Mouse (Mus musculus) MEL (cell line): Measurements from ENCODE around the gene Cpb1. TPM values are rescaled to one million over a fixed set of nuclear protein-coding genes. Genes with fewer than 3 reads are reported as not detected.

Source experiments
- DNase-seq: peaks from one replicate; pipeline ENCODE4 v3.0.0; 2011; ENCODE audit warnings: low read depth, low spot score
- H3K27ac ChIP-seq: 2 replicates; pipeline ENCODE4 v1.5.1; 2012; ENCODE audit warnings: low read depth, mild to moderate bottlenecking, control low read depth, low read length, moderate library complexity; ENCODE audit not compliant: control insufficient read depth
- H3K27me3 ChIP-seq, 2 experiments: fragments of 150-350 bp in 1 of 2; sonication (generic) in 1 of 2; 2 replicates each; pipeline ENCODE4 v1.6.1; 2012; ENCODE audit warnings: low read length in 2 of 2, mild to moderate bottlenecking in 2 of 2, improper control_type of control experiment in 1 of 2, moderate library complexity in 1 of 2; ENCODE audit not compliant: insufficient read depth in 2 of 2, control insufficient read depth in 1 of 2
- H3K36me3 ChIP-seq, 2 experiments: 2 replicates each; pipeline ENCODE4 v1.6.1; 2012 to 2014; ENCODE audit warnings: low read length in 2 of 2, improper control_type of control experiment in 1 of 2, inconsistent platforms in 1 of 2, mild to moderate bottlenecking in 1 of 2; ENCODE audit not compliant: insufficient read depth in 2 of 2, control insufficient read depth in 1 of 2
- H3K4me1 ChIP-seq, 2 experiments: fragments of 150-350 bp in 1 of 2; sonication (generic) in 1 of 2; 2 replicates each; pipeline ENCODE4 v1.6.1; 2012; ENCODE audit warnings: low read length in 2 of 2, improper control_type of control experiment in 1 of 2, mild to moderate bottlenecking in 1 of 2; ENCODE audit not compliant: insufficient read depth in 2 of 2, control insufficient read depth in 1 of 2
- H3K4me3 ChIP-seq, 2 experiments: fragments of 150-350 bp in 1 of 2; sonication (generic) in 1 of 2; 2 replicates each; pipeline ENCODE4 v1.5.1; 2012; ENCODE audit warnings: low read depth in 2 of 2, low read length in 2 of 2, mild to moderate bottlenecking in 2 of 2, moderate library complexity in 2 of 2, control low read depth in 1 of 2, improper control_type of control experiment in 1 of 2; ENCODE audit not compliant: control insufficient read depth in 1 of 2, insufficient read depth in 1 of 2
- H3K79me2 ChIP-seq: 2 replicates; pipeline ENCODE4 v1.6.1; 2012; ENCODE audit warnings: mild to moderate bottlenecking, low read length, moderate library complexity; ENCODE audit not compliant: control insufficient read depth, poor library complexity, insufficient read depth
- H3K9ac ChIP-seq: 2 replicates; pipeline ENCODE4 v1.6.1; 2012; ENCODE audit warnings: low read depth, mild to moderate bottlenecking, control low read depth, low read length, moderate library complexity; ENCODE audit not compliant: control insufficient read depth, poor library complexity, severe bottlenecking
- H3K9me3 ChIP-seq: fragments of 150-350 bp; sonication (generic); replicated peaks from 2 replicates; pipeline ENCODE4 v1.6.1; 2012; ENCODE audit warnings: mild to moderate bottlenecking, low read length, improper control_type of control experiment, moderate library complexity; ENCODE audit not compliant: insufficient read depth
- CHD1 ChIP-seq: IDR thresholded peaks from 2 replicates; pipeline ENCODE4 v1.6.1; 2012; ENCODE audit warnings: low read depth, mild to moderate bottlenecking, inconsistent platforms, low read length, improper control_type of control experiment
- CTCF ChIP-seq, 3 experiments: IDR thresholded peaks in 2 of 3; conservative IDR thresholded peaks in 1 of 3; 2 replicates each; pipeline ENCODE4 v1.5.1; 2011 to 2012; ENCODE audit warnings: low read length in 3 of 3, low read depth in 2 of 3, mild to moderate bottlenecking in 2 of 3, improper control_type of control experiment in 1 of 3, inconsistent platforms in 1 of 3, mixed read lengths in 1 of 3, moderate library complexity in 1 of 3; ENCODE audit not compliant: control insufficient read depth in 1 of 3, insufficient read depth in 1 of 3, poor library complexity in 1 of 3, severe bottlenecking in 1 of 3
- EP300 ChIP-seq, 2 experiments: IDR thresholded peaks; 2 replicates each; pipeline ENCODE4 v1.6.1; 2011; ENCODE audit warnings: improper control_type of control experiment in 2 of 2, low read length in 2 of 2, low read depth in 1 of 2, mild to moderate bottlenecking in 1 of 2
- HCFC1 ChIP-seq: IDR thresholded peaks from 2 replicates; pipeline ENCODE4 v1.6.1; 2012; ENCODE audit warnings: low read depth, mild to moderate bottlenecking, inconsistent platforms, low read length, improper control_type of control experiment, moderate library complexity
- JUND ChIP-seq: IDR thresholded peaks from 2 replicates; pipeline ENCODE4 v1.6.1; 2011; ENCODE audit warnings: low read depth, mild to moderate bottlenecking, improper control_type of control experiment, low read length
- MAX ChIP-seq: IDR thresholded peaks from 2 replicates; pipeline ENCODE4 v1.6.1; 2011; ENCODE audit warnings: low read length, improper control_type of control experiment
- MAZ ChIP-seq: IDR thresholded peaks from 2 replicates; pipeline ENCODE4 v1.6.1; 2012; ENCODE audit warnings: low read depth, mild to moderate bottlenecking, inconsistent platforms, low read length, improper control_type of control experiment
- MXI1 ChIP-seq: IDR thresholded peaks from 2 replicates; pipeline ENCODE4 v1.6.1; 2011; ENCODE audit warnings: mild to moderate bottlenecking, low read depth, low read length, improper control_type of control experiment
- MYB ChIP-seq: IDR thresholded peaks from 2 replicates; pipeline ENCODE4 v1.6.1; 2011; ENCODE audit warnings: mild to moderate bottlenecking, low read depth, low read length, improper control_type of control experiment
- MYC ChIP-seq: IDR thresholded peaks from 2 replicates; pipeline ENCODE4 v1.6.1; 2011; ENCODE audit warnings: low read depth, mild to moderate bottlenecking, low read length, improper control_type of control experiment, moderate library complexity
- NELFE ChIP-seq: IDR thresholded peaks from 2 replicates; pipeline ENCODE4 v1.6.1; 2011; ENCODE audit warnings: low read depth, low read length, improper control_type of control experiment
- POLR2A ChIP-seq, 2 experiments: IDR thresholded peaks; 2 replicates each; pipeline ENCODE4 v1.6.1; 2011 to 2012; ENCODE audit warnings: low read length in 2 of 2, mild to moderate bottlenecking in 2 of 2, control low read depth in 1 of 2, improper control_type of control experiment in 1 of 2, low read depth in 1 of 2, moderate library complexity in 1 of 2; ENCODE audit not compliant: control insufficient read depth in 1 of 2, insufficient read depth in 1 of 2, poor library complexity in 1 of 2
- RAD21 ChIP-seq: IDR thresholded peaks from 2 replicates; pipeline ENCODE4 v1.6.1; 2011; ENCODE audit warnings: mild to moderate bottlenecking, low read depth, low read length, improper control_type of control experiment
- SIN3A ChIP-seq: IDR thresholded peaks from 2 replicates; pipeline ENCODE4 v1.6.1; 2012; ENCODE audit warnings: low read length, improper control_type of control experiment, inconsistent platforms
- TAL1 ChIP-seq: IDR thresholded peaks from 2 replicates; pipeline ENCODE4 v1.6.1; 2012; ENCODE audit warnings: mild to moderate bottlenecking, inconsistent platforms, low read length, moderate library complexity, mixed read lengths
- TCF12 ChIP-seq: IDR thresholded peaks from 2 replicates; pipeline ENCODE4 v1.6.1; 2014; ENCODE audit warnings: low read depth, mild to moderate bottlenecking, inconsistent platforms, low read length, improper control_type of control experiment, moderate library complexity
- UBTF ChIP-seq: IDR thresholded peaks from 2 replicates; pipeline ENCODE4 v1.6.1; 2012; ENCODE audit warnings: low read depth, mild to moderate bottlenecking, inconsistent platforms, low read length, improper control_type of control experiment, moderate library complexity, borderline replicate concordance; ENCODE audit not compliant: insufficient read depth
- USF2 ChIP-seq, 2 experiments: IDR thresholded peaks; 2 replicates each; pipeline ENCODE4 v1.6.1; 2011 to 2012; ENCODE audit warnings: improper control_type of control experiment in 2 of 2, low read length in 2 of 2, borderline replicate concordance in 1 of 2, inconsistent platforms in 1 of 2, low read depth in 1 of 2, mild to moderate bottlenecking in 1 of 2; ENCODE audit not compliant: insufficient read depth in 1 of 2
- ZC3H11A ChIP-seq: IDR thresholded peaks from 2 replicates; pipeline ENCODE4 v1.6.1; 2012; ENCODE audit warnings: low read depth, mild to moderate bottlenecking, inconsistent platforms, low read length, improper control_type of control experiment
- ZKSCAN1 ChIP-seq: IDR thresholded peaks from 2 replicates; pipeline ENCODE4 v1.6.1; 2012; ENCODE audit warnings: low read depth, mild to moderate bottlenecking, inconsistent platforms, low read length, improper control_type of control experiment, moderate library complexity
- polyA plus RNA-seq, 2 experiments: library from polyadenylated mRNA; stranded (reverse) in 1 of 2; unstranded in 1 of 2; fragments of >175 nt in 1 of 2; fragments of >200 nt in 1 of 2; gene quantifications; 2 replicates each; pipeline versions ENCODE4 v1.2.1 to v1.2.4; 2012; ENCODE audit warnings: low replicate concordance in 2 of 2, low read depth in 1 of 2; ENCODE audit not compliant: insufficient read length in 2 of 2, insufficient read depth in 1 of 2, missing spikeins in 1 of 2
- total RNA-seq: library from RNA; depleted of rRNA; stranded (reverse); fragments of 300-350 nt; gene quantifications from 2 replicates; pipeline ENCODE4 v1.2.3, GENCODE M21; 2012

Gene Cpb1
- total and polyA plus RNA-seq, 3 experiments, result not detected

- no peak for DNase-seq
- H3K4me3 ChIP-seq, result no peak overlapping the region
- no peaks in the 10 kb centered on the region for H3K79me2 ChIP-seq
- TF ChIP-seq MYC (no peak), MYB (no peak)
- TF ChIP-seq, all 39 proteins: peak for 0
- Histone ChIP-seq H3K27ac (no peak overlapping the region), H3K9ac (no peak overlapping the region), H3K9me3 (no peaks in the 10 kb centered on the region), H3K4me1 (no peaks in the 10 kb centered on the region), H3K36me3 (no peaks in the 10 kb centered on the region), H3K27me3 (no peaks in the 10 kb centered on the region)
Measured at GRCm38 (mm10) chr3:20288761-20289160, 13.2 kb upstream of the Cpb1 start.

GRCm38 (mm10) chr3:20281796-20282195 is 6.3 kb upstream of the Cpb1 start:
- Histone ChIP-seq H3K27me3 (no peaks in the 10 kb centered on the region), H3K4me1 (no peaks in the 10 kb centered on the region), H3K27ac (no peak overlapping the region), H3K79me2 (no peaks in the 10 kb centered on the region), H3K9me3 (no peaks in the 10 kb centered on the region), H3K9ac (no peak overlapping the region), H3K4me3 (no peak overlapping the region), H3K36me3 (no peaks in the 10 kb centered on the region)
- TF ChIP-seq ZC3H11A (no peak), TAL1 (no peak), CHD1 (no peak), EP300 (IDR thresholded peaks at IDR 0.05; ENCODE audit: low read depth in 1 of 2, low read length in 2 of 2) (no peak), MAX (no peak), RAD21 (no peak), JUND (no peak), POLR2A (IDR thresholded peaks at IDR 0.05; ENCODE audit: control insufficient read depth in 1 of 2, insufficient read depth in 1 of 2, low read depth in 1 of 2, low read length in 2 of 2, poor library complexity in 1 of 2) (no peak), MXI1 (no peak), UBTF (no peak), MYB (no peak), MAZ (no peak)
- DNase-seq, result no peak

- Histone ChIP-seq H3K27me3 (no peaks in the 10 kb centered on the region), H3K27ac (no peak overlapping the region)
- no peak for DNase-seq
Measured at GRCm38 (mm10) chr3:20254566-20255479, 20.7 kb downstream of the Cpb1 start.

More at GRCm38 (mm10) chr3:20254566-20255479, 20.7 kb downstream of the Cpb1 start:
- H3K4me1 ChIP-seq, result peaks cover 0 to 9% of the 10 kb centered on the region in 2 experiments; a peak in 2 of 4 replicates
- H3K9ac ChIP-seq, result no peak overlapping the region
- peaks cover 0 to 5% of the 10 kb centered on the region in 2 experiments; a peak in 2 of 4 replicates for H3K36me3 ChIP-seq
- no peak for TF ChIP-seq MAZ
- TF ChIP-seq MXI1, result no peak
- TF ChIP-seq NELFE, result no peak
- TF ChIP-seq POLR2A (IDR thresholded peaks at IDR 0.05; ENCODE audit: control insufficient read depth in 1 of 2, insufficient read depth in 1 of 2, low read depth in 1 of 2, low read length in 2 of 2, poor library complexity in 1 of 2), result no peak
- TF ChIP-seq MAX, result no peak
- TF ChIP-seq RAD21, result no peak; the same call in none of the 2 replicates
- no peak; a peak in 1 of 6 replicates for TF ChIP-seq CTCF (IDR thresholded peaks at IDR 0.05 in 2 of 3, conservative IDR thresholded peaks at IDR 0.05 in 1 of 3; ENCODE audit: control insufficient read depth in 1 of 3, insufficient read depth in 1 of 3, low read depth in 2 of 3, low read length in 3 of 3, poor library complexity in 1 of 3, severe bottlenecking in 1 of 3)
- TF ChIP-seq HCFC1, result no peak
- no peak for TF ChIP-seq TCF12
- TF ChIP-seq USF2 (IDR thresholded peaks at IDR 0.05; ENCODE audit: borderline replicate concordance in 1 of 2, insufficient read depth in 1 of 2, low read depth in 1 of 2, low read length in 2 of 2), result no peak
- no peak for TF ChIP-seq SIN3A
- no peak for TF ChIP-seq ZKSCAN1
- H3K79me2 ChIP-seq, result no peaks in the 10 kb centered on the region
- H3K9me3 ChIP-seq, result no peaks in the 10 kb centered on the region
- H3K4me3 ChIP-seq, result no peak overlapping the region
